Mouse (Mus musculus) cerebral cortex, adult 2 months (tissue): ENCODE measurements around the gene Gm13287.

Source experiments
- WGBS: fragments of 180-500 bp; shearing (Covaris S2); methylation state at CpG from one replicate; pipeline ENCODE4 v1.1.7; 2018; 5-methylcytosine and 5-hydroxymethylcytosine counted together

Gene Gm13287

GRCm38 (mm10) chr4:88797097-88797496, 6.0 kb upstream of the Gm13287 start, which contains the start of gene Gm13279:
TSS of gene Gm13279 (plus strand) at chr4:88797397.
- no CpG with 5 or more reads among the region's 28 CpGs for WGBS

GRCm38 (mm10) chr4:88799365-88799764, 3.7 kb upstream of the Gm13287 start, which contains the start of gene Gm13285:
TSS of gene Gm13285 (plus strand) at chr4:88799665.
- WGBS, result 19% methylated on average over 6 of the region's 7 CpGs

- WGBS, result no CpG with 5 or more reads among the region's 8 CpGs
Measured at GRCm38 (mm10) chr4:88805231-88805630, 2.2 kb downstream of the Gm13287 start, which contains the start of gene Gm13288. TSS of gene Gm13288 (plus strand) at chr4:88805531.

DNA sequence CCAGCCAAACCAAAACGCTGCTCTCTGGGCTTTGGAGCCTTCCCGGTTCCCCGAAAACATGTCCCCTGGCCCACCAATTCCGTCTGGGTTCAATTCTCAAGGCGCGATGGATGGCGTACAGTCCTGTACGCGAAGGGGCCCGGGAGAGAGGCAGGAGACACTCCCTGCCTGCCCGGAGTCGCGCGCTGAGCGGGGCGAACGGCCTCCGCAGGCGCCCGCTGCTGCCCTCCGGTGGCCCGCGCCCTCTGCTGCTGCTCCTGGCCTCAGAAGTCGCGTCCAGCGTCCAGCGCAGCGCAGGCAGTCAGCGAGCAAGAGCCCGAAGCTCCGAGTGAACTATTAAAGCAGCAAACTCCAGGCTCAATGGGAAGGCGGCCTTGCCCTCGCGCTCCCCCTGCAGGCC, 2.7 kb downstream of the Gm13287 start:
- 0% methylated on average over 13 of the region's 34 CpGs for WGBS

GRCm38 (mm10) chr4:88815928-88816327, 12.9 kb downstream of the Gm13287 start, which contains the start of gene Ifna7:
TSS of gene Ifna7 (plus strand) at chr4:88816228.
- WGBS, result 64% methylated on average over 3 of the region's 3 CpGs

- WGBS, result 90% methylated on average over 1 of the region's 1 CpGs
Measured at GRCm38 (mm10) chr4:88819659-88820058, 16.6 kb downstream of the Gm13287 start, which contains the start of gene Ifna11. TSS of gene Ifna11 (plus strand) at chr4:88819959.

- 21% methylated on average over 4 of the region's 4 CpGs for WGBS
Measured at GRCm38 (mm10) chr4:88822995-88823394, 19.9 kb downstream of the Gm13287 start.

GRCm38 (mm10) chr4:88827116-88827515, 24.1 kb downstream of the Gm13287 start, which contains the start of gene Ifna6:
TSS of gene Ifna6 (plus strand) at chr4:88827416.

DNA sequence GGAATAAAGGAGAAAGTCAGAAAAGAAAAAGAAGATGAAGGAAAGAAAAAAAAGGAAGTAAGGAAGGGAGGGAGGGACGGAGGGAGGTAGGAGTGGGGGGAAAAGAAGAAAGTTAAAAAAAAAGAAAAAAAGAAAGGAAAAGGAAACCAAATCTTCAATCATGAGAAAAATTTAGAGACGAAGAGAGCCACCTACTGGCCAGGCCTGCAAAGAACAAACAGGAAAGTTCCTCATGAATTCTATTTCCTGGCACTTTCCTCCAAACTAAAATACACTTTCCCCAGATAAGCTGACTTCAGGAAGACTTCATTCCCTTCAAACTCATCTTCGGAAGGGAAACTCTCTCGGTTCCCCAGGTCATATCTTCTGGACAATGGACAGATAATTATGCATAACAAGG, 27.5 kb downstream of the Gm13287 start:
- WGBS, result 21% methylated on average over 4 of the region's 4 CpGs

DNA sequence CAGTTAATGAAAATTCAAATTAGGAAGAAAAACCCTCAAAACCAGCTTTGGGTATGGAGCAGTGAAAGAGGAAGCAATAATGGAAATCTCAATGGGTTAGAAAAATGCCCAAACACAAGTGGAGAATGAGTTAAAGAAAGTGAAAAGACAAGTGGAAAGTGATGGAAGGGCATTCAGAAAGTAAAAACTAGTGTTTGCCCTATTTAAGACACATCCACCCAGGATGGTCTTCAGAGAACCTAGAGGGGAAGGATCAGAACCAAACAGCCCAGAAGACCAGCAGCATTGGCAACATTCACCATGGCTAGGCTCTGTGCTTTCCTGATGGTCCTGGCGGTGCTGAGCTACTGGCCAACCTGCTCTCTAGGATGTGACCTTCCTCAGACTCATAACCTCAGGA, 32.2 kb downstream of the Gm13287 start, which contains the start of gene Ifna5:
Ifna5 (plus strand) TSS at position 301 of the 400 bp plus-strand sequence.
- 88% methylated on average over 1 of the region's 1 CpGs for WGBS

DNA sequence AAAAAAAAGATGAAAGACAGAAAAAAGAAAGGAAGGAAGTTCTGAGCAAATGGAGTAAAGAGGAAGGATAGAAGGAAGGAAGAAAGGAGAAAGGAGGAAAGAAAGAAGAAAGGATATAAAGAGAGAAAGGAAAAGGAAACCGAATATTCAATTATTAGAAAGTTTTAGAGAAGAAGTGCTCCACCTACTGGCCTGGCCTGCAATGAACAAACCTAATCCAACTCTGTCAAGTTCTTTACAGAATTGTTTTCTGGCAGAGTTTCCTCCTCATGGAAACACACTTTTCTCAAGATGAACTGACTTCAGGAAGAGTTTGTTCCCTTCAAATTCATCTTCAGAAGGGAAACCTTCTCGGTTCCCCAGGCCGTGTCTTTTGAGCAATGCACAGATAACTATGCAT, 35.8 kb downstream of the Gm13287 start:
- 38% methylated on average over 3 of the region's 3 CpGs for WGBS

DNA sequence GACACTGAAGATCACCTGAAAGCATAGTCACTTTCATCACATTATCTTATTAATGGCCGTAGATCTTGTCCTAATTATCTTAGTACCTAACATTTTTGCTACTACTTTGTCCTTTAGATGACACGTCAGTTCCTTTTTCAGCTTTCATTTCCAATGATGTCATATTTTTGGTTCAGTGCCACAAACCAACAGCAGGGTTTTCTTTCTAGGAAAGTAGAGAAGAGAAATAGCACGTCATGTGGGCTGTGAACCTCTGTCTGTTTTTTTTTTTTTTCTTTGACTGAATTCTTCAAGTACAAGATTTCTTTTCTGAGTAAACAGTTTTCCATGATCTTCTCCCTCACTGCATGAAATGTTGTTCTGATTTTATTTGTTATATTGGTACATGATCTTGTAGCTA, 37.0 kb downstream of the Gm13287 start:
- WGBS, result 65% methylated on average over 3 of the region's 3 CpGs

DNA sequence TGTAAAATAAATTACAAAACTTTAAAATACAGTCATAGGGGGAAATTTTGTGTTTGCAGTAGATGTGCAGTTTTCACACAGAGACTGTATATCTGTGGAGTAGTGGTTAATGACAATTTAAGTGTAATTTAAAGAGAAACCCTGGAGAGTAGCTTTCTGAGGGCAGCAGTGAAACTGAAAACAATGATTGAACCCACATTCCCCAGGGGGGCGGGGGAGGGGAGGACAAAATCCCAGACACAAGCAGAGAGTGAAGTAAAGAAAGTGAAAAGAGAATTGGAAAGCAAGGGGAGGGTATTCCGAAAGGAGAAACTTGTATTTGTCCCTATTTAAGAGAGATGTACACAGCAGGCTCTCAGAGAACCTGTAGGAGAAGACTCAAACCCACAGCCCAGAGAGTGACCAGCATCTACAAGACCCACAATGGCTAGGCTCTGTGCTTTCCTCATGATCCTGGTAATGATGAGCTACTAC, 38.4 kb downstream of the Gm13287 start, which contains the start of gene Ifna4:
Ifna4 (plus strand) TSS at position 424 of the 474 bp plus-strand sequence.
- 76% methylated on average over 2 of the region's 2 CpGs for WGBS

DNA sequence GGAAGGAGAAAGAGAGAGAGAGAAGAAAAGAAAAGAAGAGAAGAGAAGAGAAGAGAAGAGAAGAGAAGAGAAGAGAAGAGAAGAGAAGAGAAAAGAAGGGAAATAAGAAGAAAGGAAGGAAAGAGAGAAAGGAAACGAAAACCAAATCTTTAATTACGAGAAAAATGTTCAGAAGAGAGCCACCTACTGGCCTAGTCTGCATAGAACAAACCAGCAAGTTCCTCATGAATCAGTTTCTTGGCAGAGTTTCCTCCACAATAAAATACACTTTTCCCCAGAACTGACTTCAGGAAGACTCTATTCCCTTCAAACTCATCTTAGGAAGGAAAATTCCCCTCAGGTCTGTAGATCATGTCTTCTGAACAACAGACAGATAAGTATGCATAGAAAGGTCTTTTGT, 42.3 kb downstream of the Gm13287 start:
- WGBS, result 19% methylated on average over 2 of the region's 2 CpGs

DNA sequence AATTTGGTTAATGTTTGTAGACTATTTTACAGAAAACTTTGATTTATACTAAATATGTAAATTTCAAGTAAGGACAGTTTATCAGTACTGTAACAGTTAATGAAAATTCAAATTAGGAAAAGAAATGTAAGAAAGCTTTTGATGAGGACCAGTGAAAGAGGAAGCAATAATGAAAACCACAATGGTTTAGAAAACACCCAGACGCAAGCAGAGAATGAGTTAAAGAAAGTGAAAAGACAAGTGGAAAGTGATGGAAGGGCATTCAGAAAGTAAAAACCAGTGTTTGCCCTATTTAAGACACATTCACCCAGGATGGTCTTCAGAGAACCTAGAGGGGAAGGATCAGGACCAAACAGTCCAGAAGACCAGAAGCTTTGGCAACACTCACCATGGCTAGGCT, 46.6 kb downstream of the Gm13287 start, which contains the start of gene Ifna1:
Ifna1 (plus strand) TSS at position 390 of the 400 bp plus-strand sequence.
- WGBS, result 80% methylated on average over 1 of the region's 1 CpGs

DNA sequence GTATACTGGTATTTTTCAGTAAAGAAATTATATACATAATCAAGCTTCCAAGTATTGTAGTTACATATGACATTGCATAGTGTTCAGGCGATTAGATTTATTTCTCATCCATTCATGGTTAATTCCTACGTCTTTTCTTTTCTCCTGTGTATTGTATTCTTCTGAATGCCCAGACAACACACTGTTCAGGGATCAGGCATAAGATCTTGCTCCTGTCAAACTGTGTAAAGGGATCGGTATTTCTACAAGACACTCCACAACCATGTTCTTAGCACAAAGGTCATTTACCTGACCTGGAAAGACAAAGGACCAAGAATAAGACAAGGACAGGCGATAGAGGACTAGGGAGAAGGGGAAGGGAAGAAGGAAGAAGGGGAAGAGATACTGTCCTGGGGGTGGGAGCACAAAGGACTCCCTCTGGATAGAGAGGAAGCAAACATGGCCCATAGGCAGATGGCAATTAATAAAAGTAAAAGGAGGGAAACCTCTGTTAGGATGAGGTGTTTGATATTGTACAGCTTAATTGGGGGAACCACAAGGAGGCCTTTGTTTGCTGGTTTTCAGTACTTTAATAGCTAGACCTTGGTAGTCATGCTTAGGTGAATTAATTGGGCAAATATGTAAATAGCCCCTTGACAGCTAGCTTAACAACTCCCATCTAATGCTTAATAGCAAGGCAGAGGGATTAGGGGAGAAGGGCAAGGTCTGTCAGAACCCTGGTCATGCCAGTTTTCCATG, 48.1 kb downstream of the Gm13287 start:
- 67% methylated on average over 4 of the region's 4 CpGs for WGBS
